Mouse (Mus musculus) thymus, postnatal 25 days (tissue): ENCODE data around the gene Tex19.2.
"Not testable (repeated sequence)": the region's sequence is repeated elsewhere in the genome, so short reads cannot be mapped to it uniquely, and the experiment has no call there.

ENCODE experiments used
- DNase-seq: peaks from one replicate; pipeline ENCODE4 v3.0.0; 2022

Gene Tex19.2

DNA sequence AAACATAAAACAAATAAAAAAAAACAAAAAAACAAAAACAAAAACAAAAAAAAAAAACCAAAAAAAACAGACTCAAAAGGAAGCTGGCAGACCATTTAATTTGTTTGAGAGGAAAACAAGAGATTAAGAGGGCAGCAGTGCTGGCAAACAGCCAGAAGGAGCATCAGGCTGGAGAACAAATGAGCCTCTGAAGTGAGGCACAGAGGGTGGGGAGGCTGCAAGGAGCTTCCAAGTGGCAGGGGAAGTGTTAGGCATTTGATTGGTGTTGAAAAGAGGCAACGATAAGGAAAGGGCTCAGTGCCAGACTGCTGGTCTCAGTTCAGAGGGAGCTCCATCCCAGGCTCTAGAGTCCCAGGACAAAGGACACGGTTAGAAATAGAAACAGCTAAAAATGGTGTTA, 8.5 kb downstream of the Tex19.2 start:
- no peak for DNase-seq

- DNase-seq, result no peak
These were observed 10.4 kb downstream of the Tex19.2 start for GRCm38 (mm10) chr11:121108061-121108460.

GRCm38 (mm10) chr11:121107242-121107641, 11.2 kb downstream of the Tex19.2 start:
- DNase-seq, result not testable (repeated sequence)

DNA sequence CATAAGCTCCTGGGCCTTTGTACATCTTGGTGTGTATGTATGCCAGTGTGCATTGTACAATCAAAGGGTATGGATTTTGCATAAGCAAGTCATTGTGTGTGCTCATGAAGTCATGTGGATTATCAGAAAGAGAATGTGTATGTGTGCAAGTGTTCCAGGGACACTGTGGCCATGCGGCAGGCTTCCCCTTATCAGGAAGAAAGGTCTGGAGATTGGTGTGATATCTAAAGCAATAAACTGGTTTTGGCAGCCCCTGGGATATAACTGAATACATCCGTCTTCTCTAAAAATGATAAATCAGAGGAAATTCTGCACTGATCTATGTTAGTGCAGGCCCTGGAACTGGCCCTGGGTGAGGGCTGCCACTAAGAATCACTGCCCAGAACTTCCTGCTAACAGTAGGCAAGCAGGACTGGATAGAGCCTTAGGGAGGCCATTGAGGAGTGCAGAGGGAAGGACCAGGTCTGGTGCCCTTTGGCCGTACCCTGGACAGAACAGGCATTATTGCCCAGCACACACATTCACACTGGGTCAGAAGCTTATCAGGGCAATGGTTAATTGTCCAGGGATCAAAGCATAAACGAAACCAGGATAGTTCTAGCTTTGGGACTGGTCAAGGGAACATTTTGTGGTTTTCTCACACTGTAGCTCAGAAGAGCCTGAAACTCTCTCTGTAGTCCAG, 17.2 kb downstream of the Tex19.2 start:
- no peak for DNase-seq

GRCm38 (mm10) chr11:121100692-121101091, 17.8 kb downstream of the Tex19.2 start:
- no peak for DNase-seq

GRCm38 (mm10) chr11:121099762-121100161, 18.7 kb downstream of the Tex19.2 start:
- no peak for DNase-seq

DNA sequence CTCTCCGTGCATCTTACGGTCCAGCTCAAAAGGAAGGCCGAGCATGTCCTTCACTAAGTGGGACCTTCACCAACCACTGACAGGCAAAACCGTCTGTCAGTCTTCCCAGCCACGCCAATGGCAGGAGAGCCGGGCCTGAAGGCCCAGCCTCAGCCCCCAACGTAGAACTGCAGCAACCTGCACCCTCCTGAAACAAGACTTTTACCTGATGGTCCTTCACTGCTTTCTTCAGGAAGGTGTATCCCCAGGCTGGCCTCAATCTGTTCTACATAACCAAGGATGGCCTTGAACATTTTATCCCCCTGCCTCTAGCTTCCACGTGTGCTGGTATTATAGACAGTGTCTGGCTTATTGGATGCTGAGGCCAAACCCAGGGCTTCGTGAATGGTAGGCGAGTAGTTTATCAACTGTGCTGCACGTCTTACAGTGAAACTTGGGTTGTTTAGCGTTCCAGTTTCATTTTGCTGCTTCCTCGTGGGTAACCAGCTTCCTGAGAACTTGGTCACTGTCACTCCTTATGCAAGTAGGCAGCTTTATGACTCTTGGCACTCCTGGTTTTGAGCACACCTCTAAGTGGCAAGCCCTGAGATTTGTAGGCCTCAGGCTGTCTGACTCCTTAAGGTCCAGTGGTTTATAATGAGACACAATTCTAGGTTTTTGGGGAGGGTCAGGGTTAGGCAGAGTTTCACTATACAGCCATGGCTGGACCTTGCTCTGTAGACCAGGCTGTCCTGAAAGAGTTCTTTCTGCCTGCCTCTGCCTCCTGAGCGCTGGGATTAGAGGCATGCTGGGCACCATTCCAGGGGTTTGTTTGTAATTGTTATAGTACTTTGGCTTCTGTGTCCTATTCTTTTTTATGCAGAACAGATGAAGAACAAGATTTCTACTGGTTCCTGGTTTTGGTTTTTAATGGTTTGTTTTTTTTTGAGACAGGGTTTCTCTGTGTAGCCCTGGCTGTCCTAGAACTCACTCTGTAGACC, 25.6 kb downstream of the Tex19.2 start:
- DNase-seq, result no peak

DNA sequence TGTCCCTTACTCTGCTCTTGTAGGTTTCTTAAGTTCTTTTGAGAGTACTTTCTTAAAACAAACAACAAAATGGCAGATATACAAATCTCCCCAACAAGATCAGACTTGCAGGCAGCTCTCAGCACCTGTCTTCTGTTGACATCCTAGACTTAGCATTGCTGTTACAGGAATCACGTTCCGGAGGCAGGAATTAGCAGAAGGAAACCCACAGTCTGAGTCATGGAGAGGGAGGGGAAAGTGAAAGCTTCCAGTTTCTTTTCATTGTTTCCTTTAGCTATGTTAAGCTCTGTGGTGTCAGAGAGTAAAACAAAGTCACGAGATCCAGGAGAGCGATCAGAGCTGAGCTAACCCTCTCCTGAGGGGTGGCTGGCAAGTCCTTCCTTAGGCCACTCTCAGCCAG, 27.5 kb downstream of the Tex19.2 start:
- DNase-seq, result no peak

GRCm38 (mm10) chr11:121089756-121090546, 28.5 kb downstream of the Tex19.2 start:
- no peak for DNase-seq

DNA sequence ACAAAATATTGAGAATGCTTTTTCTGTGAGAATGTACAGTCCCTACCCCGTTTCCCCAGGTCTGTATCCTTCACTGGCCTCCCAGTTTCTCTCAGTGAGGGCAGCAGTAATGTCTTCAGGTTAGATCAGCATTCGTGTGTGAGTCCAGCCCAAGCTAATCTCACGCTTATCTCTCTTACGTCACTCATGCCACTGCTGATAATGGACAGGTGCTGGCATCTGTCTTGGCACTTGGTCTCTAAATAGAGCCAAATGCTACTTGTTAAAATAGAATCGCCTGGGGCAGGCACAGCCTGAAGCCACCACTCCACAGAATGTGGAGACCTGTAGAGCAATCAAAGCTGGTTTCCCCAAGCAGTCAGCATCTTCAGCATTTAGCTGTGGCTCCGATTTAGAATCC, 29.5 kb downstream of the Tex19.2 start:
- no peak for DNase-seq

DNA sequence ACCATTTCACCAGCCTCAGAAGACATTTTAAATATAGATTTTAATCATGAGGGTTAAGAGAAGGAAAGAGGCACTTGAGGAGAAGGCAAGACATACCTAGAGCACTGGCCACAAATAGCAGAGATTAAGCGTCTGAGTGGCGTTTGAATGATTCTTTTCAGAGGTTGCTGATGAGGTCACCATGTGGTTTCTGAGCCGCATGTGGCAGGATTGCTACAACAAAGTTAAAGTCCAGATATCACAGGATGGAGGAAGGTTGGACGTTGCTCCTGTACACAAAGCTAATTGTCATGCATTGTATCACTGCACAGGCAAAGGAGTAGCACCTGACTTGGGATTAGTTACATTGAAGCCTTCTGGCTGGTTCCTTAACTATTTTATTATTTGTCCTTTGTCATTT, 32.2 kb downstream of the Tex19.2 start:
- DNase-seq, result no peak

- no peak for DNase-seq
These were observed 33.3 kb downstream of the Tex19.2 start for GRCm38 (mm10) chr11:121085181-121085580.

DNA sequence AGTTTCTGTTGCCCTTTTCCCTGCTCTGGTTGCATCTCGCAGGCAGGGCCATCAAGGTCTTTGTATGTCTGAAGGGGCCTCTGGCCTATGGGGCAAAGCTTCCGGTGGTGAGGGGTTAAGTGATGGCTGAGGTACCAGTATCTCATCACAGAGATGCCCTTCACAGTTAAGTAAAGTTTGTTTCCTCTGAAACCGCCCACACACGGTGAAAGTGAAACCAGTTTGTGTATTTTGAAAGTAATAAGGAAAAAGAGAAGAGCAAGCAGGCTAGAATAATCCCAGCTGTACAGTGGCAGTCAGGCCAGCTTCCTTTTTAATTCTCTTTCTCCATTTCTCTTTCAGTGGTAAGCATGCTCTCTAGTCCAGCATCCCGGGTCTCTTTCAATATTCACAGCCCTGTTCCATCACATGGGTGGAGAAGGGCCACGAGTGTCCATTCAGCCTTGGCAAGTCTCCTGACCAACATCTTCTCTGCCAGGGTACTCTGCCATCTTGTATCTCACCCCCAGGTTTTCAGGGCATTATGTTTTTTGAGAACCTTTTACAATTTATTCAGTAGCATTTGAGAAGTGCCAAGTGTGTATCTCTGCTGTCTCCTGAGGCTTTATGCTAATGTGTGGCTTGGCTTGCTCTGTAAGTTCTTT, 35.5 kb downstream of the Tex19.2 start:
- DNase-seq, result peak; percentile 44

DNA sequence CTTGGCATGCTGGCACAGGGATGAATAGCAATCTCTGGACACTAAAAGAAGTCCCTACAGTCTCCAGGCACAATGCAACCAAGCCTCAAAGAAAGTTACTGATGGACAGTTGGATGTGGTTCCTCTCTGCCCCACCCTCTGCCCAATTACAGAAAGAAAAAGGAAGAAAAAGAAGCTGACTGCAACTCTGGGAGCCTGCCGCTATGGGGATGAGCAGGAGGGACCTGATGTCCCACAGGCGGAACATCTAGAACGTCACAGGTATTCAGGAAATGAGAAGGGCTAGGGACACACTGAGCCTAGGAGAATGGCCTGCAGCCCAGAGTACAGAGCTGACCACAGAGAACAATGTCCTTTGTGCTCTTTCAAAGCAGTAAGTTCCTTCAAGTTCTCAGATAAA, 36.2 kb downstream of the Tex19.2 start:
- no peak for DNase-seq

- no peak for DNase-seq
These were observed 37.4 kb downstream of the Tex19.2 start, which contains the start of gene Sectm1a for GRCm38 (mm10) chr11:121081120-121081519. Gene Sectm1a (minus strand): TSS chr11:121081220.

DNA sequence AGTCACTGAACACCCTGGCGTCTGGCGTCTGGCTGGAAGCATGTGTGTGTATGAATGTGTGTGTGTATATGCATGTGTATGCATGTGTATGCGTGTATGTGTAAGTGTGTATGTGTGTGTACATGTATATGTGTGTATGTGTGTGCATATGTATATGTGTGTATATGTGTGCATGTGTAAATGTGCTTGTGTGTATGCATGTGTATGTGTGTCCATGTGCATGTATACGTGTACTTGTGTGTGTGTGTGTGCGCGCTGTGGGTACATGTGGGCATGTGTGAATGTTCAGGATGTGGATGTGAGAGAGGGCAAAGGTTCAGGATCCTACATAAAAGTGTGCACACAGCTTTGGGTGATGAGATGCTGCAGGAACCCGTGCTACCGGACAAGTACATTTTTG, 38.1 kb downstream of the Tex19.2 start:
- DNase-seq, result no peak

DNA sequence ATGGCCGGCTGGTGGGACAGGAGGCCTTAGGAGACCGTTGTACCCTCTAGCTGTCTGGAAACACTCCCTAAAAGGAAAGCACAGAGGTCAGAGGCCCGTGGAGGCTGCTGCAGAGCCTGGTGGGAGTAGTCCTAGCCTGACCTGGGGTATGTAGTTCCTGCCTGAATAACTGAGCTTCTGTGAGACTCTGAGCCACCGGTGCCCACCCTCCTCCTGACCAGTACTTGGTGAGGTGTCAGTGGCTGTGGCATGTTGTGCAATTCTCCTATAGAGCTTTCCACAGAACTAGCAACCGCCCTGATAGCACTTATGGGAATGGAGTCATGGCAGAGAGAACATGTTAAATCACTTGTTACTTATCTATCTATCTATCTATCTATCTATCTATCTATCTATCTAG, 42.8 kb downstream of the Tex19.2 start:
- DNase-seq, result no peak

DNA sequence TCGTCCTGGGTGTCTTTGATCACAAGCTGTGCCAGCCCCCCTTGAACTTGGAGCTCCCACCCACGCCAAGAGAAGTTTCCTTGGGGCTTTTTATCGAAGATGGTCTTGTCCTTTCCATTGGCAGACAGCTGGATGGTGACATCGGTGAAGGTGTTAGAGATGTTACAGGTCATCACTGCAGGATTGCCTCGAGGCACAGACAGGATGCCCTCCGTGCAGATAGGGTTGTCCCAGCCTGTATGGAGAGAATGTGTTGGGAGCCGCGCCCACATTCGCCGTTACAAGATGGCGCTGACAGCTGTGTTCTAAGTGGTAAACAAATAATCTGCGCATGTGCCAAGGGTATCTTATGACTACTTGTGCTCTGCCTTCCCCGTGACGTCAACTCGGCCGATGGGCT, 48.8 kb downstream of the Tex19.2 start:
- not testable (repeated sequence) for DNase-seq

- DNase-seq, result no peak
These were observed 50.6 kb downstream of the Tex19.2 start for GRCm38 (mm10) chr11:121067895-121068294.
